Mouse (Mus musculus): Measurements from ENCODE around the gene Ercc6.

- no peak for TF ChIP-seq CTCF (IDR thresholded peaks at IDR 0.05)
- no peak for TF ChIP-seq EP300 (IDR thresholded peaks at IDR 0.05; ENCODE audit: insufficient read depth, low read depth, low read length)
- TF ChIP-seq POLR2A (IDR thresholded peaks at IDR 0.05; ENCODE audit: insufficient read depth, low read depth, low read length), result no peak
These were observed 19.2 kb downstream of the Ercc6 start for GRCm38 (mm10) chr14:32532381-32533147.
